Mouse (Mus musculus): ENCODE data around the gene Tmtc1.

Gene Tmtc1

GRCm38 (mm10) chr6:148420387-148420786 lies 23.8 kb downstream of the Tmtc1 start:
- no peak for DNase-seq (ENCODE audit: low read depth, low spot score)

- no peak for DNase-seq (ENCODE audit: low read depth, low spot score)
Observed at GRCm38 (mm10) chr6:148416597-148416996, 27.6 kb downstream of the Tmtc1 start.

- no peak for DNase-seq (ENCODE audit: low read depth, low spot score)
Observed at GRCm38 (mm10) chr6:148413638-148414037, 30.6 kb downstream of the Tmtc1 start.

GRCm38 (mm10) chr6:148406792-148407490 lies 37.2 kb downstream of the Tmtc1 start:
- DNase-seq (ENCODE audit: low read depth, low spot score), result no peak

- no peak for DNase-seq (ENCODE audit: low read depth, low spot score)
Observed at GRCm38 (mm10) chr6:148405599-148405998, 38.6 kb downstream of the Tmtc1 start.

GRCm38 (mm10) chr6:148404500-148404899 lies 39.7 kb downstream of the Tmtc1 start:
- DNase-seq (ENCODE audit: low read depth, low spot score), result no peak

- no peak for DNase-seq (ENCODE audit: low read depth, low spot score)
Observed at GRCm38 (mm10) chr6:148403761-148404160, 40.4 kb downstream of the Tmtc1 start.

GRCm38 (mm10) chr6:148401031-148401430 lies 43.2 kb downstream of the Tmtc1 start:
- no peak for DNase-seq (ENCODE audit: low read depth, low spot score)

GRCm38 (mm10) chr6:148399541-148399940 lies 44.6 kb downstream of the Tmtc1 start:
- no peak for DNase-seq (ENCODE audit: low read depth, low spot score)

GRCm38 (mm10) chr6:148398888-148399287 lies 45.3 kb downstream of the Tmtc1 start:
- no peak for DNase-seq (ENCODE audit: low read depth, low spot score)

GRCm38 (mm10) chr6:148397270-148397669 lies 46.9 kb downstream of the Tmtc1 start:
- no peak for DNase-seq (ENCODE audit: low read depth, low spot score)

GRCm38 (mm10) chr6:148395272-148395671 lies 48.9 kb downstream of the Tmtc1 start:
- DNase-seq (ENCODE audit: low read depth, low spot score), result no peak

GRCm38 (mm10) chr6:148394294-148394693 lies 49.9 kb downstream of the Tmtc1 start:
- no peak for DNase-seq (ENCODE audit: low read depth, low spot score)

GRCm38 (mm10) chr6:148392147-148392546 lies 52.0 kb downstream of the Tmtc1 start:
- no peak for DNase-seq (ENCODE audit: low read depth, low spot score)

- DNase-seq (ENCODE audit: low read depth, low spot score), result no peak
Observed at GRCm38 (mm10) chr6:148391286-148391685, 52.9 kb downstream of the Tmtc1 start.

GRCm38 (mm10) chr6:148390630-148391276 lies 53.4 kb downstream of the Tmtc1 start:
- DNase-seq (ENCODE audit: low read depth, low spot score), result no peak

GRCm38 (mm10) chr6:148387990-148388389 lies 56.2 kb downstream of the Tmtc1 start:
- no peak for DNase-seq (ENCODE audit: low read depth, low spot score)

- no peak for DNase-seq (ENCODE audit: low read depth, low spot score)
Observed at GRCm38 (mm10) chr6:148384111-148384895, 59.9 kb downstream of the Tmtc1 start.

- DNase-seq (ENCODE audit: low read depth, low spot score), result no peak
Observed at GRCm38 (mm10) chr6:148381163-148381782, 62.9 kb downstream of the Tmtc1 start.

- no peak for DNase-seq (ENCODE audit: low read depth, low spot score)
Observed at GRCm38 (mm10) chr6:148375618-148376209, 68.5 kb downstream of the Tmtc1 start.

- DNase-seq (ENCODE audit: low read depth, low spot score), result no peak
Observed at GRCm38 (mm10) chr6:148375015-148375414, 69.2 kb downstream of the Tmtc1 start.

- DNase-seq (ENCODE audit: low read depth, low spot score), result no peak
Observed at GRCm38 (mm10) chr6:148373444-148373843, 70.7 kb downstream of the Tmtc1 start.

All from embryo, embryonic 11.5 days (tissue).